In genomic region chr9:32292686-32293085, GRCm38 (mm10) we compare ENCODE assay signal across 9 mouse cellular contexts. TPM values are rescaled to one million over a fixed set of nuclear protein-coding genes. Genes with fewer than 3 reads are reported as not detected.
DNase-seq lines count a peak whose midpoint lies in the region; ATAC-seq lines count a peak whose summit lies in the region.
"Had no signal": no experiment of that assay in that cellular context is flagged by ENCODE, and none has a peak within 500 bp of the region (broad histone marks: within the 10 kb centered on the region; RNA-seq: fewer than 3 reads in every experiment).

No protein-coding gene starts in this region.

- H3K9ac ChIP-seq in hindbrain, embryonic 12.5 days: no peak overlapping the region
- H3K9ac ChIP-seq in intestine, embryonic 16.5 days (ENCODE audit: low read depth, low read length): no peak overlapping the region
- H3K9ac ChIP-seq: neural tube, embryonic 12.5 days had no signal

- no peak for ATAC-seq in hindbrain, embryonic 12.5 days (ENCODE audit: low FRiP score)
- ATAC-seq in intestine, embryonic 16.5 days: peak; percentile 79

- H3K4me3 ChIP-seq in hindbrain, embryonic 10.5 days: no peak overlapping the region
- H3K4me3 ChIP-seq in hindbrain, embryonic 12.5 days: no peak overlapping the region
- H3K4me3 ChIP-seq in intestine, embryonic 16.5 days (ENCODE audit: low read length): no peak overlapping the region
- H3K4me3 ChIP-seq: neural tube, embryonic 12.5 days had no signal

- no peak for DNase-seq in hindbrain, embryonic 10.5 days (ENCODE audit: low spot score)
- DNase-seq in ZHBTc4 (ENCODE audit: low read depth, low spot score): peak; percentile 57
- peak; percentile 53 to 59 for DNase-seq in cerebellum, postnatal 36 days
- DNase-seq in thymus, postnatal 14 days: no peak
- DNase-seq in spleen, postnatal 4 days (ENCODE audit: low spot score in 2 of 2): no peak
- DNase-seq in neural tube, embryonic 10.5 days (ENCODE audit: extremely low spot score, low spot score): no peak

- no peaks in the 10 kb centered on the region for H3K9me3 ChIP-seq in hindbrain, embryonic 10.5 days
- no peaks in the 10 kb centered on the region for H3K9me3 ChIP-seq in hindbrain, embryonic 12.5 days (replicated peaks)
- H3K9me3 ChIP-seq in intestine, embryonic 16.5 days (ENCODE audit: control insufficient read depth, low read length): no peaks in the 10 kb centered on the region
- H3K9me3 ChIP-seq: neural tube, embryonic 12.5 days had no signal

- 0 out of 2 replicates have a peak overlapping the region, but pooled peaks have one; percentile 24 for H3K27ac ChIP-seq in hindbrain, embryonic 10.5 days
- H3K27ac ChIP-seq in hindbrain, embryonic 12.5 days: no peak overlapping the region
- H3K27ac ChIP-seq in intestine, embryonic 16.5 days (ENCODE audit: low read length): no peak overlapping the region; the same call in 1 of the 2 replicates
- H3K27ac ChIP-seq: neural tube, embryonic 12.5 days had no signal

- H3K27me3 ChIP-seq in hindbrain, embryonic 10.5 days (ENCODE audit: insufficient read depth, poor library complexity, severe bottlenecking): no peaks in the 10 kb centered on the region
- H3K27me3 ChIP-seq in hindbrain, embryonic 12.5 days: no peaks in the 10 kb centered on the region
- no peaks in the 10 kb centered on the region for H3K27me3 ChIP-seq in intestine, embryonic 16.5 days (replicated peaks; ENCODE audit: control insufficient read depth, insufficient read depth, low read length)
- H3K27me3 ChIP-seq: neural tube, embryonic 12.5 days had no signal

- no peak overlapping the region for H3K4me2 ChIP-seq in hindbrain, embryonic 12.5 days (replicated peaks)
- H3K4me2 ChIP-seq in intestine, embryonic 16.5 days (ENCODE audit: low read depth, low read length): no peak overlapping the region
- H3K4me2 ChIP-seq: neural tube, embryonic 12.5 days had no signal

- peaks cover 11% of the 10 kb centered on the region for H3K4me1 ChIP-seq in hindbrain, embryonic 10.5 days (replicated peaks)
- peaks cover 5% of the 10 kb centered on the region; the same call in 1 of the 2 replicates for H3K4me1 ChIP-seq in hindbrain, embryonic 12.5 days
- H3K4me1 ChIP-seq in intestine, embryonic 16.5 days (ENCODE audit: control insufficient read depth, insufficient read depth, low read length): peaks cover 6% of the 10 kb centered on the region
- H3K4me1 ChIP-seq: neural tube, embryonic 12.5 days had no signal

- WGBS in hindbrain, embryonic 10.5 days: 37% methylated on average over 5 of the region's 5 CpGs
- 27% methylated on average over 5 of the region's 5 CpGs for WGBS in hindbrain, embryonic 12.5 days
- 17% methylated on average over 5 of the region's 5 CpGs for WGBS in intestine, embryonic 16.5 days

- no peaks in the 10 kb centered on the region for H3K36me3 ChIP-seq in hindbrain, embryonic 10.5 days
- H3K36me3 ChIP-seq in hindbrain, embryonic 12.5 days: no peaks in the 10 kb centered on the region
- H3K36me3 ChIP-seq in intestine, embryonic 16.5 days (ENCODE audit: control insufficient read depth, insufficient read depth, low read length): no peaks in the 10 kb centered on the region
- H3K36me3 ChIP-seq: neural tube, embryonic 12.5 days had no signal

RNA-seq across cellular contexts. Expression of gene Kcnj5, which starts 51.5 kb away (rescaled TPM):
- 0.35 and 0.46 TPM in 2 replicates for polyA plus RNA-seq in hindbrain, embryonic 10.5 days (2016; fragmentation: Nextera tagmentation; extraction: Ambion mirVana)
- polyA plus RNA-seq in hindbrain, embryonic 12.5 days (2016; fragmentation: Nextera tagmentation; extraction: Ambion mirVana): 0.29 and 0.45 TPM in 2 replicates
- polyA plus RNA-seq in intestine, embryonic 16.5 days (2015; fragmentation: Nextera tagmentation; extraction: Ambion mirVana): 0.09 and 0.15 TPM in 2 replicates

Comparison
In these comparisons a context has a peak if more than half of its experiments do, and no peak if none do; other contexts are left out.
1. DNase-seq: peak in ZHBTc4 (single experiment) and cerebellum, postnatal 36 days (2 of 2); none in hindbrain, embryonic 10.5 days (single experiment), thymus, postnatal 14 days (single experiment), spleen, postnatal 4 days (0 of 2) and neural tube, embryonic 10.5 days (single experiment).